Comparison of ENCODE assay signal across 8 mouse cellular contexts in genomic region chr2:84670569-84670933, GRCm38 (mm10). TPM values are rescaled to one million over a fixed set of nuclear protein-coding genes. Genes with fewer than 3 reads are reported as not detected.
A peak's percentile ranks its signal among the peaks of the same experiment; 100 is the strongest.
DNase-seq lines count a peak whose midpoint lies in the region; ATAC-seq lines count a peak whose summit lies in the region.

Gene Selenoh, minus strand, starts transcription at chr2:84670770.

- WGBS in hindbrain, embryonic 16.5 days, result 0% methylated on average over 20 of the region's 20 CpGs
- WGBS in macrophage (ENCODE audit: missing documents), result under 1% methylated on average over 20 of the region's 20 CpGs

- DNase-seq in T-cell, adult 2 months (ENCODE audit: low spot score), result peak; percentile 89
- DNase-seq in cerebellum, postnatal 36 days, result peak; percentile 76 to 77
- peak; percentile 62 for DNase-seq in gastrocnemius, adult 18-20 months (ENCODE audit: low spot score)
- peak; percentile 85 to 86 for DNase-seq in left cerebral cortex, adult 18-20 months (ENCODE audit: low spot score in 2 of 2)
- peak; percentile 87 for DNase-seq in right cerebral cortex, adult 18-20 months
- DNase-seq in urinary bladder, postnatal 10 days (ENCODE audit: low spot score), result peak; percentile 38

- H3K36me3 ChIP-seq in hindbrain, embryonic 16.5 days (ENCODE audit: control insufficient read depth, insufficient read depth, low read length), result peaks cover 20% of the 10 kb centered on the region
- 0 out of 2 replicates have a peak, but pooled peaks cover 13% of the 10 kb centered on the region for H3K36me3 ChIP-seq in macrophage (ENCODE audit: inconsistent target)

- peak within 1 kb of the TSS; percentile 76 for H3K4me2 ChIP-seq in hindbrain, embryonic 16.5 days (ENCODE audit: low read length)

- H3K27ac ChIP-seq in hindbrain, embryonic 16.5 days (ENCODE audit: low read depth, low read length), result peak within 1 kb of the TSS; percentile 91
- H3K27ac ChIP-seq in macrophage, result peak within 1 kb of the TSS; percentile 81

- peak within 1 kb of the TSS; percentile 95 for H3K4me3 ChIP-seq in hindbrain, embryonic 16.5 days (ENCODE audit: low read length)
- peak within 1 kb of the TSS; percentile 96 for H3K4me3 ChIP-seq in macrophage (ENCODE audit: inconsistent target)

- peak; percentile 98 for ATAC-seq in hindbrain, embryonic 16.5 days

- peaks cover 13% of the 10 kb centered on the region for H3K4me1 ChIP-seq in hindbrain, embryonic 16.5 days (ENCODE audit: control insufficient read depth, insufficient read depth, low read depth, low read length)

- no peaks in the 10 kb centered on the region for H3K9me3 ChIP-seq in hindbrain, embryonic 16.5 days (ENCODE audit: control insufficient read depth, low read length)

- H3K9ac ChIP-seq in hindbrain, embryonic 16.5 days (ENCODE audit: low read depth, low read length), result peak within 1 kb of the TSS; percentile 89

- no peaks in the 10 kb centered on the region for H3K27me3 ChIP-seq in hindbrain, embryonic 16.5 days (replicated peaks; ENCODE audit: control insufficient read depth, insufficient read depth, low read length)

- H3K79me2 ChIP-seq in macrophage (ENCODE audit: inconsistent target), result peaks cover 12% of the 10 kb centered on the region

RNA-seq across cellular contexts. Expression of gene Selenoh, which starts in this region (rescaled TPM):
- total RNA-seq in gastrocnemius, adult 18-20 months (2021), result 10 to 100 TPM; 12.0 to 14.4 TPM
- 184 and 198 TPM in 2 replicates for polyA plus RNA-seq in hindbrain, embryonic 16.5 days (2015; fragmentation: Nextera tagmentation; extraction: Ambion mirVana)
- total RNA-seq in left cerebral cortex, adult 18-20 months (2021), result 10 to 100 TPM; 28.9 to 37.9 TPM
- total RNA-seq in macrophage (2018; cell fraction: chromatin; rRNA removed), result 10 to 100 TPM in 3 of 26 experiments, 1 to 10 TPM in 20, not detected in 3; 1.2 to 13.3 (median 4.5) TPM
- 10 to 100 TPM; 25.4 to 45.4 (median 34.5) TPM for total RNA-seq in macrophage (2018; cell fraction: cytosol; rRNA removed)
- 10 to 100 TPM in 12 of 26 experiments, 1 to 10 TPM in 14; 4.3 to 20.4 (median 8.6) TPM for total RNA-seq in macrophage (2018; cell fraction: nucleus; rRNA removed)
- 14.1 to 49.5 TPM (median 34.3 TPM) in 3 replicates for polyA plus RNA-seq in macrophage (2018)

Comparison
In these comparisons a context has a peak if more than half of its experiments do, and no peak if none do; other contexts are left out.
1. Peak in every context shown above with its lines: DNase-seq, ATAC-seq, H3K4me3 ChIP-seq and H3K27ac ChIP-seq.
2. DNase-seq: peak in every context shown above with its lines; median percentile 89 in T-cell, adult 2 months; 87 in right cerebral cortex, adult 18-20 months; 86 in left cerebral cortex, adult 18-20 months; 76 in cerebellum, postnatal 36 days; 62 in gastrocnemius, adult 18-20 months; 38 in urinary bladder, postnatal 10 days.